ENCODE assay signal across 14 mouse cellular contexts in the genomic region with DNA sequence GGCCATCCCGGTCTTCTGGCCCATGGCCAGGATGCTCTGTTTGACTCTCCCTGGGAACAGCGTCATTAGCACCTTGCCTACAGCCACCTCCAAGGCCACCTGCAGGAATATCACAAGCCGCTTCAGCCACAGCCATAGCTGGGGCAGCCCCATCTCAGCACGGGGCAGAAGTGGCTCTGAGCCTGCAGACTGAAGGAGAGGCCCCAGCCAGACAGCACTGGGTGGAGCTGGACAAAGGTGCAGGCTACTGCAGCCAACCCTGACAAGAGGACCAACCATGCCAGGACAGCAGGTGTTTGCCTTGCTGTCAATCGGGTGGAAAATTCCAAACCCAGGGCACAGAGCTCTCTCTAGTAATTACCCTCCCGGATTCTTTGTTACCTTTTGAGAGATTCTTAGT. TPM values are rescaled to one million over a fixed set of nuclear protein-coding genes. Genes with fewer than 3 reads are reported as not detected.
DNase-seq lines count a peak whose midpoint lies in the region; ATAC-seq and TF ChIP-seq lines count a peak whose summit lies in the region.
"Had no signal": no experiment of that assay in that cellular context is flagged by ENCODE, and none has a peak within 500 bp of the region (broad histone marks: within the 10 kb centered on the region; RNA-seq: fewer than 3 reads in every experiment).

Gene Dio1 (minus strand): TSS at position 204 of the 400 bp plus-strand sequence.

- no peak for TF ChIP-seq CTCF in kidney, postnatal 0 days (IDR thresholded peaks at IDR 0.05; ENCODE audit: low read depth)

- no peak within 1 kb of the TSS for H3K9ac ChIP-seq in kidney, postnatal 0 days (ENCODE audit: low read depth, low read length)
- H3K9ac ChIP-seq: embryonic facial prominence, embryonic 13.5 days; hindbrain, embryonic 12.5 days had no signal

- peak; percentile 96 for ATAC-seq in cerebellum, adult (ENCODE audit: insufficient number of reproducible peaks, low FRiP score, low TSS enrichment)
- peak; percentile 68 for ATAC-seq in kidney, postnatal 0 days (replicated peaks; ENCODE audit: low FRiP score, low read depth)
- ATAC-seq: lung, postnatal 0 days had no signal

- H3K27ac ChIP-seq in kidney, postnatal 0 days, result no peak within 1 kb of the TSS
- H3K27ac ChIP-seq: embryonic facial prominence, embryonic 13.5 days; hindbrain, embryonic 12.5 days had no signal

- H3K36me3 ChIP-seq in kidney, postnatal 0 days (ENCODE audit: insufficient read depth, low read length), result no peaks in the 10 kb centered on the region
- H3K36me3 ChIP-seq: embryonic facial prominence, embryonic 13.5 days; hindbrain, embryonic 12.5 days had no signal

- no peaks in the 10 kb centered on the region for H3K9me3 ChIP-seq in kidney, postnatal 0 days (replicated peaks; ENCODE audit: low read length)
- H3K9me3 ChIP-seq: embryonic facial prominence, embryonic 13.5 days; hindbrain, embryonic 12.5 days had no signal

- WGBS in kidney, postnatal 0 days, result 41% methylated on average over 6 of the region's 6 CpGs

- no peaks in the 10 kb centered on the region for H3K4me1 ChIP-seq in kidney, postnatal 0 days (replicated peaks; ENCODE audit: insufficient read depth, low read length)
- H3K4me1 ChIP-seq: hindbrain, embryonic 12.5 days had no signal

- no peak within 1 kb of the TSS for H3K4me2 ChIP-seq in kidney, postnatal 0 days (ENCODE audit: low read length)
- H3K4me2 ChIP-seq: embryonic facial prominence, embryonic 13.5 days; hindbrain, embryonic 12.5 days had no signal

- DNase-seq in cerebellum, postnatal 4 days (ENCODE audit: low spot score in 2 of 2), result no peak
- DNase-seq in testis, postnatal 10 days (ENCODE audit: low spot score), result peak; percentile 53
- no peak for DNase-seq in testis, postnatal 14 days (ENCODE audit: low spot score)
- no peak for DNase-seq in kidney, postnatal 0 days (ENCODE audit: low spot score)
- DNase-seq in retina, postnatal 1 day, result no peak
- no peak for DNase-seq in adipocyte (ENCODE audit: low spot score)
- no peak for DNase-seq in embryo, embryonic 10.5 days (ENCODE audit: low spot score)
- DNase-seq: B cell, adult 2 months; heart, adult 18-20 months had no signal

- no peak within 1 kb of the TSS for H3K4me3 ChIP-seq in kidney, postnatal 0 days (replicated peaks; ENCODE audit: low read depth, low read length)
- H3K4me3 ChIP-seq: embryonic facial prominence, embryonic 13.5 days; hindbrain, embryonic 12.5 days had no signal

- no peaks in the 10 kb centered on the region for H3K27me3 ChIP-seq in kidney, postnatal 0 days (ENCODE audit: insufficient read depth, low read length)
- H3K27me3 ChIP-seq: embryonic facial prominence, embryonic 13.5 days; hindbrain, embryonic 12.5 days had no signal

RNA-seq across cellular contexts. Expression of gene Dio1, which starts in this region (rescaled TPM):
- polyA plus RNA-seq in kidney, postnatal 0 days (2015; fragmentation: Nextera tagmentation; extraction: Ambion mirVana), result 2.3 and 3.1 TPM in 2 replicates
- polyA plus RNA-seq: embryonic facial prominence, embryonic 13.5 days; hindbrain, embryonic 12.5 days; urinary bladder, adult 2 months had no signal
